Mouse (Mus musculus) neural tube, embryonic 10.5 days (tissue): ENCODE results near the gene Galk1.

ENCODE experiments used
- DNase-seq: peaks from one replicate; pipeline ENCODE4 v3.0.0-alpha.2; 2017; ENCODE audit warnings: low spot score; ENCODE audit errors: extremely low spot score

The Galk1 gene

DNA sequence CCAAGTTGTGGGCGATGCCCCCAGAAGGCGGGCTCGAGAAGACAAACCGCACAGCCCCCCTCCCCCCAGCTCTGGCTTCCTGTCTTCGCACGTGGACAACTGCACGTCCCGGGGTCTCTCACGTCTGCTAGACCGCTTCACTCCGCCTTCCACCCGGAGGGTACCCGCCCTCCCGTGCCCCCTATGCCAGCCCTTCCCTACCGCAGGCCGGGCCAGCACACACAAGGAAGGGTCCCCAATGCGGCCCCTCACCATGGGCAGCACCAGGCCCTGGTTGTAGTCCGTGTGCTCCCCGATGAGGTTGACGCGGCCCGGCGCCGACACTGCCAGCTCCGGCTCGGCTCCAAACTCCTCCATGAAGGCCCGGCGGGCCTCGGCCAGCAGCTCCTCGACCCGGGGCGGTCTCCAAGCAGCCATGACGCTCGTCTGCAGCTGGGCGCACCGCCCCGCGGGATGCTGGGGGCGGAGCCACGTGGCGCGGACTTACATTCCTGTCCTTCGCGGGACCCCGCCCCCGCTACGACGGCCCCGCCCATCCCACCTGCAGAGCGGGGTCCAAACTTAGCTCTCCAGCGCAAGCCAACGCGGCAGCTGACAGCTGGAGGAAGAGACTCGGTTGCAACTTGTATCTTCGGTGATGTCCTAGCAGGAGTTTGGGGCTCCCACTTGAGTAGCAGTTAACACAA lies at the start of gene Galk1:
TSS of gene Galk1 (minus strand) at position 458 of the 686 bp plus-strand sequence.
- peak; percentile 91 for DNase-seq

GRCm38 (mm10) chr11:116061641-116062415 lies 49.3 kb upstream of the Galk1 start:
- no peak for DNase-seq

DNA sequence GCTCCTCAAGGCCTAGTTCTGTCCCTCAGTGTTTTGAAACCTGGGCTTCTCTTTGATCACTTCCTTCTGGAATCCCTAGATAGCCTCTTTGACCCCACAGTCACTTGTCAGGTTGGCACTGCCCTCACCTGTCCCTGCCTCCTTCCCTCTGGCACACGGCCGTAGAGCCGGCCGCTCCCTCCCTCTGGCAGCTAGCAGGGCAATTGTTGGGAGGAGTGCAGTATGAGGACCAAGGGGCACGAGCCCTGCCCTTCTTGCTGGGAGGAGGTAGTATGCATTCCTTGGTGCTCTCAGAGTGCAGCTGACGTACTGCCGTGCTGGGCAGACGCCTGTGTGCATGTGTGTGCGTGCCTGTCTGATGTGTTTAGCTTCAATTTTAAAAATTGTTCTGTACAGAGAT lies 48.1 kb upstream of the Galk1 start:
- DNase-seq, result no peak

DNA sequence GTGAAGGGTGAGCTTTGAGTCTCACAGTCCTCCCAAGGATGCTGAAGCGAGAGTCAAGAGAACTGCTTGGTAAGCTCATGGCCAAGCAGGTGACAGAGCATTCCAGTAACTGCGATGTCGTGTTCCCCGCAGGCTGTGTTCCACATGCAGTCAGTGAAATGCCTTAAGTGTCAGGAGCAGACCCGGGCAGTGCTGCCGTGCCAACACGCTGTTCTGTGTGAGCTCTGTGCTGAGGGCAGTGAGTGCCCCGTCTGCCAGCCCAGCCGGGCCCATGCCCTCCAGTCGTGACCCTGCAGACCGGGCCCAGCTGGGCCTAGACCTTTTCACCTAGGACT lies 47.1 kb upstream of the Galk1 start:
- DNase-seq, result no peak

- DNase-seq, result no peak
Measured at GRCm38 (mm10) chr11:116058868-116059690, 46.6 kb upstream of the Galk1 start.

DNA sequence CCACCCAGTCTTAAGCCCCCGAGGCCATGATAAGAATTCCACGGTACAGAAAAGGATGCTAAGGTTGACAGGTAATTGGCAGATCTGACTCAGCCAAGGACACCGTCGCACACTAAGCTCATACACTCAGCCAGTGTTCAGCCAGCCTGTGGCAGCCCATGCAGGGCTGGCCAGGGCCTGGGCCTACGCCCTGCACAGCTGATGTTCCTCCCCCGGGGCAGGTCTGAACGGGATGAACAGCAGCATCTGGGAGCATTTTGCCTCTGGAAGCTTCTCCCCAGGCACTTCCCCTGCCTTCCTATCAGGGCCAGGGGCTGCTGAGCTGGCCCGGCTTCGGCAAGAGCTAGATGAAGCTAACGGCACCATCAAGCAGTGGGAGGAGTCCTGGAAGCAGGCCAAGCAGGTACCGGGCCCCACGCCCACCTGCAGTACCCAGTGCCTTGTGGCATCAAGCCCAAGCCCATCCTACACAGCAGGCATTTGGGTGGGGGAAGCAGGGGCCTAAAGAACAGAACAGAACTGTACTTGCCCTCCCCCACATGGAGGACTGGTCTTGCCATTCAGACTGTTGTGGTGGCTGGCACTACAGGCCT lies 45.6 kb upstream of the Galk1 start:
- DNase-seq, result no peak

DNA sequence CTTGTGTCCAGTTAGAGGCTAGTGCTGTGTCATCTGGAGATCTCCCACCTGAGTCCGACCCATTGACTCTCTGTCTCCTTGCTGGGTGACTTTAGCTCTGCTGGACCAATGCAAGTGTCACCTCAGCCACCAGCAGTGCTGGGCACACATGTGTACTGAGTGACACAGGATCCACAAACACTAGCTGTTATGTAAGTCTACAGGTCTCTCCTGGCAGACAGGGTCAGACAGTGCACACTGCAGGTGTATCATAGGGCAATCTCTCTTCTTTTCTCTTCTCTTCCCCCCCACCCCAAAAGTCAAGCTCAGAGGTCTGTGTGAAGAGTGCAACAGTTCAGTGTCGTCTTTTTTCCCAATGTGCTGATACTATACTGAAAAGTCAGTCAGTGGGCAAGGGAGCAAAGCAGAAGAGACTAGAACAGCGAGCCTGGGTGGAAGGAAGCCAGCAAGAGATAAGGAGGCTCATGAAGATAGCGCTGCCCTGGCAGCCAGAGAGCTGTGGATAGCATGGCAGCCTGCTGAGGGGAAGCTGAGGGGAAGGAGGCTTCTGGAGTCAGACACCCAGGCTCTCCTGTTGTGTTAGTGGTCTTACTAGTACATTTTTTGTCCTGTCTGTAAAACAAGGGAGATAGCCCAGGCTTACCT lies 44.8 kb upstream of the Galk1 start:
- DNase-seq, result no peak

- DNase-seq, result no peak
Measured at GRCm38 (mm10) chr11:116055873-116056272, 43.4 kb upstream of the Galk1 start.

DNA sequence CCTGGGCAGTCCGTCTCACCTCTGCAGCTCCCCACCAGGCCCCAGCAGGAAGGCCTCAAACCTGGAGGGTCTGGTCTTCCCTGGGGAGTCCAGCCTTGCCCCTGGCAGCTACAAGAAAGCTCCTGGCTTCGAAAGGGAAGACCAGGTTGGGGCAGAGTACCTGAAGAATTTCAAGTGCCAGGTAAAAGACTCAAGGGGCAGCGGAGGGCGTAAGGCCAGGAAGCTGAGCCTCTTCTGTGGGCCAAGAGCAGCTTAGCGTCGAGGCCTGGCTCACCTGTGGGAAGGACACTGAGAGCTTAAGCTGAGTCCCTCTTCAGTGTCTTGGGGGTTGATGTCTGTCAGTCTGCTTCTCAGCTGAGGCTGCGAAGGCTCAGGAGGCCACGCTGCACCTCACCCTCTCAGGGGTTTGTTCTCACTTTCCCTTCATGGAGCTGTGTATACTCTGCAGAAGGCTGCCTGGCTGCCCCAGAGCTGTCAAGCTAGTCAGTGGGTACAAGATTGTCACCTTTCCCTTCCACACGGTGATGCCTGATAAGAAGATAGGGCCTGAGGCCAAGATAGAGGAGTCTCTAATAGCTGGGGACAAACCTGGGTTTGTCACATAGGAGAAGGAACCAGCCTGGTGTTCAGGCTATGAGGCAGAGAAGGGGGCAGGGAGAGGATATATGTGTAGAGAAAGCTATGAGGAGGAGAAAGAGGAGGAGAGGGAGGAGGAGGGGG lies 41.2 kb upstream of the Galk1 start:
- DNase-seq, result no peak

GRCm38 (mm10) chr11:116050196-116050595 lies 37.7 kb upstream of the Galk1 start:
- DNase-seq, result no peak

DNA sequence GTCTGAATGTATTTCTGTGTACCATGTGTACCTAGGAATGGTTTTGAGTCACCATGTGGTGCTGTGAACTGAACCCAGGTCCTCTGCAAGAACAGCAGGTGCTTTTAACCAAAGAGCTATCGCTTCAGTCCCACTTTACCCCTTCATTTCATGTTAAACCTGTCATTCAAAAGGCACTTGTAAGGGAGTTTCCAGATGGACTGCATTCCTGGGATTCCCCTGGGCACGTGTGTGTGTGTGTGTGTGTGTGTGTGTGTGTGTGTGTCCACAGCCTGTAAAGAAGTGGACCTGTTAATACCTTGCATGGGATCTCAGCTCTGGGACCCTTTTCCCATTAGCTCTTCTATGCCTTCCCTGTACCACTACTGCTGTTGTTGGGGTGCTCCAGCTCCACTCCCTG lies 37.1 kb upstream of the Galk1 start:
- no peak for DNase-seq

GRCm38 (mm10) chr11:116045173-116045572 lies 32.7 kb upstream of the Galk1 start:
- DNase-seq, result no peak

- DNase-seq, result no peak
Measured at GRCm38 (mm10) chr11:116043286-116043685, 30.8 kb upstream of the Galk1 start.

- no peak for DNase-seq
Measured at GRCm38 (mm10) chr11:116042372-116043138, 30.0 kb upstream of the Galk1 start.

GRCm38 (mm10) chr11:116041833-116042232 lies 29.3 kb upstream of the Galk1 start:
- DNase-seq, result no peak

- DNase-seq, result no peak
Measured at GRCm38 (mm10) chr11:116040593-116040992, 28.1 kb upstream of the Galk1 start.

- no peak for DNase-seq
Measured at GRCm38 (mm10) chr11:116037826-116038225, 25.3 kb upstream of the Galk1 start.

- DNase-seq, result no peak
Measured at GRCm38 (mm10) chr11:116036671-116037070, 24.2 kb upstream of the Galk1 start.

DNA sequence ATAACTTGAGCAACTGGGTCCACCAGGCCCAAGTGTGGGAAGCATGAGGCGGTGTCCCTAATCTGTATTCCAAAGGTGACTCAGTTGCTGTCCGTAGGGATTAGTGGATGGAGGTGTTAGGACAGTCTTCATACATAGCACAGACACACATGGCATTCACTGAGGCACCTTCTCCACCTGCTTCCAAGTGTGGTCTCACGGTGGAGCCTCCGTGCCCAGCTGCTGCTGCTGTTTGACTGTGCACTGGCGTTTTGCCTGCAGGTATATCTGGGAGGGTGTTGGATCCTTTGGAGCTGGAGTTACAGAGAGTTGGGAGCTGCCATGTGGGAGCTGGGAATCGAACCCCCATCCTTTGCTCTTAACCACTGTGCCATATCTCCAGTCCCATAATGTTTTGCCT lies 22.1 kb upstream of the Galk1 start:
- no peak for DNase-seq
